Mouse (Mus musculus) macrophage (primary cell): ENCODE data around the gene Smo. TPM values are rescaled to one million over a fixed set of nuclear protein-coding genes. Genes with fewer than 3 reads are reported as not detected.
"Not testable (repeated sequence)": the region's sequence is repeated elsewhere in the genome, so short reads cannot be mapped to it uniquely, and the experiment has no call there.

Experiments used
- H3K27ac ChIP-seq: fragments of 350-480 bp; formaldehyde crosslinking; 2 replicates; pipeline ENCODE4 v1.9.0; 2021
- H3K36me3 ChIP-seq: fragments of 350-480 bp; formaldehyde crosslinking; 2 replicates; pipeline ENCODE4 v1.9.0; 2021; ENCODE audit errors: inconsistent target
- H3K4me3 ChIP-seq: fragments of 350-480 bp; formaldehyde crosslinking; 2 replicates; pipeline ENCODE4 v1.9.0; 2021; ENCODE audit errors: inconsistent target
- H3K79me2 ChIP-seq: fragments of 350-480 bp; formaldehyde crosslinking; 2 replicates; pipeline ENCODE4 v1.9.0; 2021; ENCODE audit errors: inconsistent target
- WGBS: methylation state at CpG from one replicate; pipeline ENCODE4 v1.1.7; 2026; ENCODE audit warnings: inconsistent platforms; ENCODE audit not compliant: missing documents; 5-methylcytosine and 5-hydroxymethylcytosine counted together
- polyA plus RNA-seq: library from polyadenylated mRNA; stranded (reverse); fragments of 250-400 nt; gene quantifications from 3 replicates; pipeline ENCODE4 v1.2.4, GENCODE M21; 2018; ENCODE audit warnings: inconsistent platforms

The Smo gene
- polyA plus RNA-seq, 1 experiment from 2014 or later: 2.7 TPM

- Histone ChIP-seq H3K36me3 (no peaks in the 10 kb centered on the region), H3K27ac (no peak overlapping the region), H3K4me3 (no peak overlapping the region), H3K79me2 (no peaks in the 10 kb centered on the region)
- WGBS: 90% methylated on average over 5 of the region's 5 CpGs
Observed at GRCm38 (mm10) chr6:29756001-29756400, 20.7 kb downstream of the Smo start.

- 96% methylated on average over 4 of the region's 4 CpGs for WGBS
- Histone ChIP-seq H3K79me2 (no peaks in the 10 kb centered on the region), H3K27ac (no peak overlapping the region), H3K4me3 (no peak overlapping the region), H3K36me3 (no peaks in the 10 kb centered on the region)
Observed at GRCm38 (mm10) chr6:29756476-29756875, 21.2 kb downstream of the Smo start.

GRCm38 (mm10) chr6:29758417-29758816, 23.1 kb downstream of the Smo start:
- Histone ChIP-seq H3K36me3 (no peaks in the 10 kb centered on the region), H3K4me3 (no peak overlapping the region), H3K79me2 (no peaks in the 10 kb centered on the region), H3K27ac (no peak overlapping the region)
- WGBS: 54% methylated on average over 4 of the region's 4 CpGs

- no peaks in the 10 kb centered on the region for H3K36me3 ChIP-seq
- WGBS: 83% methylated on average over 13 of the region's 13 CpGs
- H3K27ac ChIP-seq: no peak overlapping the region
- no peaks in the 10 kb centered on the region for H3K79me2 ChIP-seq
- no peak overlapping the region for H3K4me3 ChIP-seq
Observed at GRCm38 (mm10) chr6:29759012-29759679, 23.8 kb downstream of the Smo start.

- no CpG with 5 or more reads among the region's 2 CpGs for WGBS
- not testable (repeated sequence) for H3K27ac ChIP-seq
Observed at GRCm38 (mm10) chr6:29760397-29760796, 25.1 kb downstream of the Smo start.

GRCm38 (mm10) chr6:29761282-29761681, 26.0 kb downstream of the Smo start:
- Histone ChIP-seq H3K27ac (no peak overlapping the region), H3K36me3 (no peaks in the 10 kb centered on the region), H3K79me2 (no peaks in the 10 kb centered on the region), H3K4me3 (no peak overlapping the region)
- WGBS: 94% methylated on average over 4 of the region's 4 CpGs

More at GRCm38 (mm10) chr6:29760397-29760796, 25.1 kb downstream of the Smo start:
- H3K4me3 ChIP-seq, H3K36me3 ChIP-seq, H3K79me2 ChIP-seq: not testable (repeated sequence)

- 77% methylated on average over 4 of the region's 4 CpGs for WGBS
- Histone ChIP-seq H3K79me2 (no peaks in the 10 kb centered on the region), H3K36me3 (no peaks in the 10 kb centered on the region), H3K4me3 (no peak overlapping the region), H3K27ac (no peak overlapping the region)
Observed at GRCm38 (mm10) chr6:29762524-29762923, 27.2 kb downstream of the Smo start.

- WGBS: 94% methylated on average over 2 of the region's 2 CpGs
- Histone ChIP-seq H3K4me3 (no peak overlapping the region), H3K36me3 (no peaks in the 10 kb centered on the region), H3K79me2 (peaks cover 31% of the 10 kb centered on the region), H3K27ac (no peak overlapping the region)
Observed at GRCm38 (mm10) chr6:29766874-29767273, 31.6 kb downstream of the Smo start.

- H3K4me3 ChIP-seq: peak within 1 kb of the TSS; percentile 65
- H3K36me3 ChIP-seq: no peaks in the 10 kb centered on the region
- WGBS: under 1% methylated on average over 43 of the region's 61 CpGs
- peak within 1 kb of the TSS; percentile 62 for H3K27ac ChIP-seq
- peaks cover 42% of the 10 kb centered on the region for H3K79me2 ChIP-seq
Observed at GRCm38 (mm10) chr6:29767813-29768660, 32.7 kb downstream of the Smo start, which contains the start of gene Ahcyl2. Ahcyl2 (plus strand) TSS chr6:29768011.

GRCm38 (mm10) chr6:29768791-29769441, 33.6 kb downstream of the Smo start:
- no peaks in the 10 kb centered on the region for H3K36me3 ChIP-seq
- under 1% methylated on average over 46 of the region's 50 CpGs for WGBS

GRCm38 (mm10) chr6:29770672-29771321, 35.5 kb downstream of the Smo start:
- Histone ChIP-seq H3K79me2 (peaks cover 69% of the 10 kb centered on the region), H3K36me3 (no peaks in the 10 kb centered on the region), H3K4me3 (no peak overlapping the region), H3K27ac (no peak overlapping the region)
- WGBS: 92% methylated on average over 2 of the region's 2 CpGs

More at GRCm38 (mm10) chr6:29768791-29769441, 33.6 kb downstream of the Smo start:
- Histone ChIP-seq H3K27ac (no peak overlapping the region), H3K79me2 (peaks cover 50% of the 10 kb centered on the region), H3K4me3 (peak overlapping the region; percentile 65)

GRCm38 (mm10) chr6:29772236-29772635, 36.9 kb downstream of the Smo start:
- Histone ChIP-seq H3K79me2 (peaks cover 80% of the 10 kb centered on the region), H3K36me3 (no peaks in the 10 kb centered on the region), H3K27ac (no peak overlapping the region), H3K4me3 (no peak overlapping the region)
- WGBS: 94% methylated on average over 3 of the region's 3 CpGs

GRCm38 (mm10) chr6:29774161-29774560, 38.9 kb downstream of the Smo start:
- Histone ChIP-seq H3K79me2 (peaks cover 92% of the 10 kb centered on the region), H3K36me3 (no peaks in the 10 kb centered on the region), H3K27ac (no peak overlapping the region), H3K4me3 (no peak overlapping the region)
- WGBS: 71% methylated on average over 1 of the region's 1 CpGs

GRCm38 (mm10) chr6:29775609-29776008, 40.3 kb downstream of the Smo start:
- H3K27ac ChIP-seq: no peak overlapping the region
- no peak overlapping the region for H3K4me3 ChIP-seq
- no peaks in the 10 kb centered on the region for H3K36me3 ChIP-seq
- H3K79me2 ChIP-seq: peaks cover 92% of the 10 kb centered on the region
- WGBS: 100% methylated on average over 1 of the region's 1 CpGs
